Mouse (Mus musculus) megakaryocyte, embryonic 14.5 days (primary cell): ENCODE data around the gene Tmem92.

Experiments
- FLI1 ChIP-seq: IDR thresholded peaks from 2 replicates; pipeline ENCODE4 v1.6.1; 2012; ENCODE audit warnings: low read length, inconsistent platforms, mixed read lengths
- GATA1 ChIP-seq: IDR thresholded peaks from 3 replicates; pipeline ENCODE4 v1.6.1; 2012; ENCODE audit warnings: mixed read lengths, low read length, inconsistent platforms, borderline replicate concordance

- TF ChIP-seq GATA1 (no peak), FLI1 (no peak)
Observed at GRCm38 (mm10) chr11:94760799-94761198, 21.7 kb downstream of the Tmem92 start.
